Mouse (Mus musculus) megakaryocyte, embryonic 14.5 days (primary cell): Measurements from ENCODE around the gene Cxadr.

Source experiments
- FLI1 ChIP-seq: IDR thresholded peaks from 2 replicates; pipeline ENCODE4 v1.6.1; 2012; ENCODE audit warnings: low read length, inconsistent platforms, mixed read lengths
- GATA1 ChIP-seq: IDR thresholded peaks from 3 replicates; pipeline ENCODE4 v1.6.1; 2012; ENCODE audit warnings: mixed read lengths, low read length, inconsistent platforms, borderline replicate concordance

DNA sequence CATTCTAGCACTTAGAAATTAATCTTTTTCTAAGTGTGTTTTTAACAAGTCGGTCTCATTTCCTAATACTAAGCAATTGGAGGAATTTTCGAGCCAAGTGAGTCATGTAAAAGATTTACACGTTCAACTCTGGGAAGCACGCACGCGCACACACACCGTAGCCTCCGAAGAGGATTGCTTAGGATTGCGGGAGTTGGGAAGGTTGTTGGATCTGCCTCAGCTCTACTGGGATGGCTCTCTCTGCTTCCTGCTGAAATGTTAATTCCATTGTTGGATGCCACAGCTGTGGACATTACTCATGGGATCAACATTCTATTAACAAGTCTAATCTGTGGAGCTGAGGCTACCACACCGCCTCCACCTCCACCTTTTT, 1.4 kb downstream of the Cxadr start:
- TF ChIP-seq GATA1 (no peak), FLI1 (no peak)
